ENCODE assay signal across 13 mouse cellular contexts in the genomic region with DNA sequence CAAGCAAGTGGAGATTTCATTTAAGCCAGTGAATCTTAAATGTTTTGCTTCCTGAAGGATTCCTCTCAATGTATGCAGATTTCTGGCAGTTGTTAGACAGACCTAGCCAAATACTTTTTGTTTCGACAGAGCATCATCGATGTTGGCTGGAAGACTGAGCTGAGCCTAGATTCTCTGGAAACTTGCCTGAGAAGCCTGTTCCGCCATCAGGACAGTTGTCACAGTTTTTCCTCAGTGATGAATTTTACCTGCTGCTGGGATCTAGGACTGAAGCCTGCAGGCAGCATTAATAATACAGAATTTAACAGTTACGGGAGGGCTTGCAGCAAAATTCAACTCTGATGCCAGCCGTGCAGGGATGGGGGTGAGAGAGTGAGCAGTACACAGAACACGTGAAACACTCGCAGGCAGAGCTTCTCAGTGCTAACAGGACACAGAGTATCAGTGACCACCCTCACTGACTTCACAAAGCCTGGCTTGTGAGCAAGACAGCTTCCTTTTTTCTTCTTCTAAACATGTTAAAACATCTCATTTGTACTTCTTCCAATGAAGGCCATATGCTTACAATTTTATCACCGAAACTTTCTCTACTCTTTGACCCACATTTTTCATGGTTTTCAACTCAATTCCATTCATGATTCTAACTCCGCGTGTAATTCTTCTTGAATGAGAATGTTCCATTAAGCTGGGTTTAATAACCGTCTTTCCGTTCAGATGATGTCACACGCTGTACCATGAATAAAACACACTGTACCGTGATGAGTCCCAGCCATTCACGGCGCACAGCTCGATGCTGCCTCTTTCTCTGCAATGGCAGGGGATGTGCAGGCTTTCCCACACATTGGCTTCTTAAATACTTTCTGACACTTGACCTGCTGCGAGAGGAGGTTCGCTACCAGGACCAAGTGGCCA. TPM values are rescaled to one million over a fixed set of nuclear protein-coding genes. Genes with fewer than 3 reads are reported as not detected.
DNase-seq lines count a peak whose midpoint lies in the region; ATAC-seq and TF ChIP-seq lines count a peak whose summit lies in the region.
"Had no signal": no experiment of that assay in that cellular context is flagged by ENCODE, and none has a peak within 500 bp of the region (broad histone marks: within the 10 kb centered on the region; RNA-seq: fewer than 3 reads in every experiment).

No protein-coding gene starts in this region.

- TF ChIP-seq POLR2A in liver, adult 2 months (IDR thresholded peaks at IDR 0.05; ENCODE audit: extremely low read depth, insufficient read depth, low read length): no peak

- intact Hi-C loops in heart, postnatal 14 days (cut with DNase I): no loop called here

- no peaks in the 10 kb centered on the region for H3K9me3 ChIP-seq in embryonic facial prominence, embryonic 11.5 days (replicated peaks; ENCODE audit: control insufficient read depth, low read length)
- H3K9me3 ChIP-seq in embryonic facial prominence, embryonic 10.5 days: no peaks in the 10 kb centered on the region
- H3K9me3 ChIP-seq in liver, embryonic 11.5 days (ENCODE audit: control insufficient read depth, low read length): no peaks in the 10 kb centered on the region
- no peaks in the 10 kb centered on the region for H3K9me3 ChIP-seq in embryonic facial prominence, embryonic 15.5 days (replicated peaks)
- no peaks in the 10 kb centered on the region for H3K9me3 ChIP-seq in midbrain, postnatal 0 days (ENCODE audit: low read length)
- H3K9me3 ChIP-seq: stomach, embryonic 15.5 days had no signal

- peak; percentile 56 for DNase-seq in embryonic facial prominence, embryonic 11.5 days (ENCODE audit: low spot score)
- DNase-seq in embryonic facial prominence, embryonic 10.5 days (ENCODE audit: low spot score): no peak
- peak; percentile 86 for DNase-seq in liver, adult 2 months (ENCODE audit: extremely low read depth, low read depth, low spot score)
- no peak for DNase-seq in liver, embryonic 11.5 days (ENCODE audit: low spot score)
- DNase-seq in midbrain, postnatal 0 days (ENCODE audit: low spot score): peak; percentile 15
- no peak for DNase-seq in heart, postnatal 14 days
- DNase-seq: cerebellum, adult 2 months; lung, adult 18-20 months; thymus, postnatal 4 days had no signal

- H3K4me1 ChIP-seq in embryonic facial prominence, embryonic 11.5 days (ENCODE audit: control insufficient read depth, insufficient read depth, low read length): no peaks in the 10 kb centered on the region
- no peaks in the 10 kb centered on the region; the same call in 1 of the 2 replicates for H3K4me1 ChIP-seq in embryonic facial prominence, embryonic 10.5 days
- H3K4me1 ChIP-seq in liver, adult 2 months (ENCODE audit: control insufficient read depth, insufficient read depth, low read length): peaks cover 23% of the 10 kb centered on the region
- no peaks in the 10 kb centered on the region for H3K4me1 ChIP-seq in liver, embryonic 11.5 days (replicated peaks; ENCODE audit: control insufficient read depth, insufficient read depth, low read length)
- peaks cover 6% of the 10 kb centered on the region; the same call in 1 of the 2 replicates for H3K4me1 ChIP-seq in embryonic facial prominence, embryonic 15.5 days
- H3K4me1 ChIP-seq in midbrain, postnatal 0 days (ENCODE audit: insufficient read depth, low read length): no peaks in the 10 kb centered on the region

- TF ChIP-seq CTCF in liver, adult 2 months (IDR thresholded peaks at IDR 0.05; ENCODE audit: low read depth, low read length): no peak
- TF ChIP-seq CTCF in midbrain, postnatal 0 days (IDR thresholded peaks at IDR 0.05): no peak

- ATAC-seq in embryonic facial prominence, embryonic 11.5 days (replicated peaks; ENCODE audit: insufficient number of reproducible peaks, low FRiP score, low TSS enrichment, low read depth): no peak
- no peak for ATAC-seq in liver, embryonic 11.5 days (replicated peaks; ENCODE audit: low FRiP score)
- peak; percentile 89 for ATAC-seq in embryonic facial prominence, embryonic 15.5 days (ENCODE audit: insufficient number of reproducible peaks, low FRiP score, low TSS enrichment, low read depth)
- ATAC-seq in midbrain, postnatal 0 days (ENCODE audit: low FRiP score): peak; percentile 74; the same call in 1 of the 2 replicates
- ATAC-seq in erythroblast, adult 5-6 weeks (replicated peaks; ENCODE audit: low FRiP score, poor library complexity, severe bottlenecking): no peak
- ATAC-seq: Patski had no signal

- no peak overlapping the region; the same call in 1 of the 2 replicates for H3K4me2 ChIP-seq in embryonic facial prominence, embryonic 11.5 days (ENCODE audit: low read depth, low read length)
- H3K4me2 ChIP-seq in liver, embryonic 11.5 days: no peak overlapping the region
- H3K4me2 ChIP-seq in embryonic facial prominence, embryonic 15.5 days (replicated peaks): peak overlapping the region; percentile 4
- 0 out of 2 replicates have a peak overlapping the region, but pooled peaks have one; percentile 15 for H3K4me2 ChIP-seq in midbrain, postnatal 0 days (ENCODE audit: low read depth, low read length, poor library complexity, severe bottlenecking)
- H3K4me2 ChIP-seq: stomach, embryonic 15.5 days had no signal

- no peak overlapping the region for H3K27ac ChIP-seq in embryonic facial prominence, embryonic 11.5 days (replicated peaks; ENCODE audit: low read depth, low read length)
- H3K27ac ChIP-seq in embryonic facial prominence, embryonic 10.5 days (replicated peaks): no peak overlapping the region
- peak overlapping the region; percentile 30 for H3K27ac ChIP-seq in liver, adult 2 months (replicated peaks; ENCODE audit: insufficient read depth, low read depth, low read length)
- no peak overlapping the region for H3K27ac ChIP-seq in liver, embryonic 11.5 days (ENCODE audit: low read depth, low read length)
- H3K27ac ChIP-seq in embryonic facial prominence, embryonic 15.5 days (replicated peaks): peak overlapping the region; percentile 71; the same call in 1 of the 2 replicates
- H3K27ac ChIP-seq in midbrain, postnatal 0 days (ENCODE audit: low read depth, low read length): no peak overlapping the region
- H3K27ac ChIP-seq: stomach, embryonic 15.5 days had no signal

- H3K36me3 ChIP-seq in embryonic facial prominence, embryonic 11.5 days (replicated peaks; ENCODE audit: control insufficient read depth, insufficient read depth, low read depth, low read length): no peaks in the 10 kb centered on the region
- H3K36me3 ChIP-seq in embryonic facial prominence, embryonic 10.5 days (replicated peaks): no peaks in the 10 kb centered on the region
- H3K36me3 ChIP-seq in liver, adult 2 months (ENCODE audit: control insufficient read depth, insufficient read depth, low read length): peaks cover 7% of the 10 kb centered on the region
- H3K36me3 ChIP-seq in liver, embryonic 11.5 days (ENCODE audit: control insufficient read depth, insufficient read depth, low read length): no peaks in the 10 kb centered on the region
- H3K36me3 ChIP-seq in embryonic facial prominence, embryonic 15.5 days: no peaks in the 10 kb centered on the region
- H3K36me3 ChIP-seq in midbrain, postnatal 0 days (ENCODE audit: insufficient read depth, low read length): no peaks in the 10 kb centered on the region
- H3K36me3 ChIP-seq: stomach, embryonic 15.5 days had no signal

- no peaks in the 10 kb centered on the region for H3K27me3 ChIP-seq in embryonic facial prominence, embryonic 11.5 days (ENCODE audit: control insufficient read depth, insufficient read depth, low read length)
- peaks cover 10% of the 10 kb centered on the region; the same call in 1 of the 2 replicates for H3K27me3 ChIP-seq in embryonic facial prominence, embryonic 10.5 days (replicated peaks; ENCODE audit: low read depth, poor library complexity, severe bottlenecking)
- H3K27me3 ChIP-seq in liver, adult 2 months (ENCODE audit: control insufficient read depth, insufficient read depth, low read length): no peaks in the 10 kb centered on the region
- 0 out of 2 replicates have a peak, but pooled peaks cover 3% of the 10 kb centered on the region for H3K27me3 ChIP-seq in liver, embryonic 11.5 days (replicated peaks; ENCODE audit: control insufficient read depth, insufficient read depth, low read length)
- peaks cover 8% of the 10 kb centered on the region; the same call in 1 of the 2 replicates for H3K27me3 ChIP-seq in embryonic facial prominence, embryonic 15.5 days
- no peaks in the 10 kb centered on the region for H3K27me3 ChIP-seq in midbrain, postnatal 0 days (ENCODE audit: insufficient read depth, low read length)
- H3K27me3 ChIP-seq: stomach, embryonic 15.5 days had no signal

- peaks cover 5% of the 10 kb centered on the region for H3K79me2 ChIP-seq in liver, adult 2 months (ENCODE audit: control insufficient read depth, insufficient read depth, low read length)

- WGBS in embryonic facial prominence, embryonic 11.5 days: 77% methylated on average over 19 of the region's 19 CpGs
- 84% methylated on average over 19 of the region's 19 CpGs for WGBS in embryonic facial prominence, embryonic 10.5 days
- WGBS in liver, adult 2 months: 66% methylated on average over 19 of the region's 19 CpGs
- WGBS in liver, embryonic 11.5 days: 84% methylated on average over 19 of the region's 19 CpGs
- 33% methylated on average over 19 of the region's 19 CpGs for WGBS in embryonic facial prominence, embryonic 15.5 days
- 49% methylated on average over 19 of the region's 19 CpGs for WGBS in midbrain, postnatal 0 days

- H3K4me3 ChIP-seq in embryonic facial prominence, embryonic 11.5 days (ENCODE audit: low read depth, low read length): no peak overlapping the region
- no peak overlapping the region for H3K4me3 ChIP-seq in embryonic facial prominence, embryonic 10.5 days
- H3K4me3 ChIP-seq in liver, adult 2 months (ENCODE audit: insufficient read depth, low read depth, low read length): no peak overlapping the region
- no peak overlapping the region for H3K4me3 ChIP-seq in liver, embryonic 11.5 days (ENCODE audit: low read depth, low read length)
- H3K4me3 ChIP-seq in embryonic facial prominence, embryonic 15.5 days (replicated peaks): no peak overlapping the region
- 0 out of 2 replicates have a peak overlapping the region, but pooled peaks have one; percentile 8 for H3K4me3 ChIP-seq in midbrain, postnatal 0 days (ENCODE audit: low read depth, low read length)
- H3K4me3 ChIP-seq: stomach, embryonic 15.5 days had no signal

- H3K9ac ChIP-seq in embryonic facial prominence, embryonic 11.5 days (replicated peaks; ENCODE audit: low read length): no peak overlapping the region
- no peak overlapping the region for H3K9ac ChIP-seq in liver, adult 2 months (ENCODE audit: low read depth, low read length)
- no peak overlapping the region for H3K9ac ChIP-seq in liver, embryonic 11.5 days (ENCODE audit: low read depth, low read length)
- H3K9ac ChIP-seq in embryonic facial prominence, embryonic 15.5 days: no peak overlapping the region
- H3K9ac ChIP-seq in midbrain, postnatal 0 days (replicated peaks; ENCODE audit: low read length, poor library complexity, severe bottlenecking): no peak overlapping the region
- H3K9ac ChIP-seq: stomach, embryonic 15.5 days had no signal

RNA-seq across cellular contexts. Expression of a gene that starts 6.0 kb away (rescaled TPM):
- 2.6 and 3.4 TPM in 2 replicates for polyA plus RNA-seq in embryonic facial prominence, embryonic 11.5 days (2014; fragmentation: Nextera tagmentation; extraction: Ambion mirVana)
- polyA plus RNA-seq in embryonic facial prominence, embryonic 10.5 days (2016; fragmentation: Nextera tagmentation; extraction: Ambion mirVana): 1.5 and 3.3 TPM in 2 replicates
- total RNA-seq in liver, adult 2 months (2014; rRNA removed): 45.2 and 55.2 TPM in 2 replicates
- 86.5 and 95.1 TPM in 2 replicates for polyA plus RNA-seq in liver, adult 2 months (2012; rRNA removed)
- polyA plus RNA-seq in liver, embryonic 11.5 days (2014; fragmentation: Nextera tagmentation; extraction: Ambion mirVana): 3.9 and 4.1 TPM in 2 replicates
- polyA plus RNA-seq in embryonic facial prominence, embryonic 15.5 days (2015; fragmentation: Nextera tagmentation; extraction: Ambion mirVana): 5.2 and 6.6 TPM in 2 replicates
- total RNA-seq in midbrain, postnatal 0 days (2014; rRNA removed): 0.14 and 0.55 TPM in 2 replicates
- polyA plus RNA-seq in midbrain, postnatal 0 days (2015; fragmentation: Nextera tagmentation; extraction: Ambion mirVana): 0.48 and 0.70 TPM in 2 replicates
- 103 and 116 TPM in 2 replicates for total RNA-seq in erythroblast, adult 5-6 weeks (2015; ENCODE audit: low replicate concordance)
- total RNA-seq in erythroblast, adult 5-6 weeks (2017; ENCODE audit: low replicate concordance): 73.9 and 154 TPM in 2 replicates
- total RNA-seq in heart, postnatal 14 days (2021): 10 to 100 TPM; 39.3 to 42.2 TPM
- polyA plus RNA-seq: Patski had no signal

Comparison
In these comparisons a context has a peak if more than half of its experiments do, and no peak if none do; other contexts are left out.
1. ATAC-seq: peak in embryonic facial prominence, embryonic 15.5 days (single experiment) and midbrain, postnatal 0 days (single experiment); none in embryonic facial prominence, embryonic 11.5 days (single experiment), liver, embryonic 11.5 days (single experiment) and erythroblast, adult 5-6 weeks (single experiment).
2. DNase-seq: peak in embryonic facial prominence, embryonic 11.5 days (single experiment), liver, adult 2 months (single experiment) and midbrain, postnatal 0 days (single experiment); none in embryonic facial prominence, embryonic 10.5 days (single experiment), liver, embryonic 11.5 days (single experiment) and heart, postnatal 14 days (0 of 2).
3. H3K27ac ChIP-seq: peak in liver, adult 2 months (single experiment) and embryonic facial prominence, embryonic 15.5 days (single experiment); none in embryonic facial prominence, embryonic 11.5 days (single experiment), embryonic facial prominence, embryonic 10.5 days (single experiment), liver, embryonic 11.5 days (single experiment) and midbrain, postnatal 0 days (single experiment).
4. H3K4me2 ChIP-seq: peak in embryonic facial prominence, embryonic 15.5 days (single experiment) and midbrain, postnatal 0 days (single experiment); none in embryonic facial prominence, embryonic 11.5 days (single experiment) and liver, embryonic 11.5 days (single experiment).
5. RNA of a gene that starts 6.0 kb away (polyA plus RNA-seq): 86.5 to 95.1 TPM in liver, adult 2 months; 5.2 to 6.6 TPM in embryonic facial prominence, embryonic 15.5 days, 3.9 to 4.1 TPM in liver, embryonic 11.5 days, 2.6 to 3.4 TPM in embryonic facial prominence, embryonic 11.5 days, 1.5 to 3.3 TPM in embryonic facial prominence, embryonic 10.5 days and 0.48 to 0.70 TPM in midbrain, postnatal 0 days; every median in the first group is over 10 times any median in the second.